Mouse (Mus musculus) testis, postnatal 14 days (tissue): Measurements from ENCODE around the gene Ucn3.
"Not testable (repeated sequence)": the region's sequence is repeated elsewhere in the genome, so short reads cannot be mapped to it uniquely, and the experiment has no call there.

ENCODE experiments used
- DNase-seq: peaks from one replicate; pipeline ENCODE4 v3.0.0; 2021; ENCODE audit warnings: low spot score

The Ucn3 gene

GRCm38 (mm10) chr13:3945249-3945648 lies at the start of gene Ucn3:
Ucn3 (minus strand) TSS chr13:3945349.
- DNase-seq, result no peak

GRCm38 (mm10) chr13:3992081-3992480 lies 46.9 kb upstream of the Ucn3 start:
- DNase-seq, result no peak

GRCm38 (mm10) chr13:3968849-3969248 lies 23.7 kb upstream of the Ucn3 start:
- no peak for DNase-seq

- DNase-seq, result no peak
These were observed 6.2 kb upstream of the Ucn3 start for GRCm38 (mm10) chr13:3951198-3951914.

GRCm38 (mm10) chr13:3949477-3949876 lies 4.3 kb upstream of the Ucn3 start:
- DNase-seq, result no peak

GRCm38 (mm10) chr13:3947267-3947666 lies 2.1 kb upstream of the Ucn3 start:
- no peak for DNase-seq

- DNase-seq, result no peak
These were observed 450 bp downstream of the Ucn3 start for GRCm38 (mm10) chr13:3944699-3945098.

GRCm38 (mm10) chr13:3926046-3926445 lies 19.1 kb downstream of the Ucn3 start:
- no peak for DNase-seq

- no peak for DNase-seq
These were observed 19.5 kb downstream of the Ucn3 start for GRCm38 (mm10) chr13:3925632-3926031.

- no peak for DNase-seq
These were observed 20.7 kb downstream of the Ucn3 start for GRCm38 (mm10) chr13:3924483-3924882.

GRCm38 (mm10) chr13:3917571-3918311 lies 27.4 kb downstream of the Ucn3 start, which contains the start of the genes Net1 and Tubal3:
Net1 (minus strand) TSS chr13:3918220.
Tubal3 (plus strand) TSS chr13:3918274.
- DNase-seq, result peak; percentile 90

GRCm38 (mm10) chr13:3913504-3913903 lies 31.6 kb downstream of the Ucn3 start:
- DNase-seq, result no peak

- DNase-seq, result no peak
These were observed 34.8 kb downstream of the Ucn3 start for GRCm38 (mm10) chr13:3910356-3910755.

- no peak for DNase-seq
These were observed 36.9 kb downstream of the Ucn3 start for GRCm38 (mm10) chr13:3908262-3908661.

- no peak for DNase-seq
These were observed 37.9 kb downstream of the Ucn3 start for GRCm38 (mm10) chr13:3907151-3907696.

- DNase-seq, result no peak
These were observed 45.8 kb downstream of the Ucn3 start for GRCm38 (mm10) chr13:3899301-3899700.

- DNase-seq, result not testable (repeated sequence)
These were observed 46.9 kb downstream of the Ucn3 start for GRCm38 (mm10) chr13:3898202-3898601.

- DNase-seq, result peak; percentile 35
These were observed 48.2 kb downstream of the Ucn3 start for GRCm38 (mm10) chr13:3896913-3897312.

- DNase-seq, result no peak
These were observed 49.1 kb downstream of the Ucn3 start for GRCm38 (mm10) chr13:3896032-3896431.

GRCm38 (mm10) chr13:3895397-3895980 lies 49.7 kb downstream of the Ucn3 start:
- DNase-seq, result no peak

GRCm38 (mm10) chr13:3894549-3894948 lies 50.6 kb downstream of the Ucn3 start:
- DNase-seq, result no peak

GRCm38 (mm10) chr13:3893126-3893734 lies 51.9 kb downstream of the Ucn3 start:
- DNase-seq, result peak; percentile 89
